Mouse (Mus musculus): ENCODE measurements at regions not wholly inside any gene's neighbourhood (a gene's known extent, or its start where the extent isn't known, plus 50 kb on each side); places are given as distances from the start of the nearest gene placed in this dataset.

- no peaks in the 10 kb centered on the region for H3K27me3 ChIP-seq (ENCODE audit: control insufficient read depth, insufficient read depth, low read length)
- no peak for ATAC-seq (replicated peaks; ENCODE audit: low FRiP score)
- no peaks in the 10 kb centered on the region for H3K4me1 ChIP-seq (replicated peaks; ENCODE audit: control insufficient read depth, insufficient read depth, low read length)
- no peak overlapping the region for H3K27ac ChIP-seq (ENCODE audit: low read depth, low read length)
- H3K9me3 ChIP-seq (ENCODE audit: control insufficient read depth, low read length): no peaks in the 10 kb centered on the region
- no peaks in the 10 kb centered on the region for H3K36me3 ChIP-seq (ENCODE audit: control insufficient read depth, insufficient read depth, low read length)
- no peak for DNase-seq (ENCODE audit: low spot score)
- 76% methylated on average over 1 of the region's 1 CpGs for WGBS
- H3K4me2 ChIP-seq (ENCODE audit: low read depth, low read length, severe bottlenecking): no peak overlapping the region
- no peak overlapping the region for H3K4me3 ChIP-seq (ENCODE audit: low read depth, low read length)
- H3K9ac ChIP-seq (ENCODE audit: low read length): no peak overlapping the region
Observed at GRCm38 (mm10) chr2:12746856-12747255, 177.0 kb upstream of the Pter start.

GRCm38 (mm10) chr2:12758816-12759215 is 165.0 kb upstream of the Pter start:
- Histone ChIP-seq H3K27me3 (ENCODE audit: control insufficient read depth, insufficient read depth, low read length) (no peaks in the 10 kb centered on the region), H3K4me2 (ENCODE audit: low read depth, low read length, severe bottlenecking) (no peak overlapping the region), H3K27ac (ENCODE audit: low read depth, low read length) (no peak overlapping the region), H3K9ac (ENCODE audit: low read length) (no peak overlapping the region), H3K36me3 (ENCODE audit: control insufficient read depth, insufficient read depth, low read length) (no peaks in the 10 kb centered on the region), H3K4me1 (replicated peaks; ENCODE audit: control insufficient read depth, insufficient read depth, low read length) (no peaks in the 10 kb centered on the region), H3K4me3 (ENCODE audit: low read depth, low read length) (no peak overlapping the region), H3K9me3 (ENCODE audit: control insufficient read depth, low read length) (no peaks in the 10 kb centered on the region)
- 84% methylated on average over 1 of the region's 1 CpGs for WGBS
- no peak for ATAC-seq (replicated peaks; ENCODE audit: low FRiP score)
- no peak for DNase-seq (ENCODE audit: low spot score)

GRCm38 (mm10) chr2:12759931-12760330 is 163.9 kb upstream of the Pter start:
- no peaks in the 10 kb centered on the region for H3K9me3 ChIP-seq (ENCODE audit: control insufficient read depth, low read length)
- no peak for ATAC-seq (replicated peaks; ENCODE audit: low FRiP score)
- no peak overlapping the region for H3K9ac ChIP-seq (ENCODE audit: low read length)
- no peaks in the 10 kb centered on the region for H3K27me3 ChIP-seq (ENCODE audit: control insufficient read depth, insufficient read depth, low read length)
- H3K36me3 ChIP-seq (ENCODE audit: control insufficient read depth, insufficient read depth, low read length): no peaks in the 10 kb centered on the region
- 89% methylated on average over 3 of the region's 3 CpGs for WGBS
- H3K4me2 ChIP-seq (ENCODE audit: low read depth, low read length, severe bottlenecking): no peak overlapping the region
- no peak for DNase-seq (ENCODE audit: low spot score)
- no peak overlapping the region for H3K27ac ChIP-seq (ENCODE audit: low read depth, low read length)
- H3K4me3 ChIP-seq (ENCODE audit: low read depth, low read length): no peak overlapping the region
- no peaks in the 10 kb centered on the region for H3K4me1 ChIP-seq (replicated peaks; ENCODE audit: control insufficient read depth, insufficient read depth, low read length)

GRCm38 (mm10) chr2:12761461-12761860 is 162.4 kb upstream of the Pter start:
- no peaks in the 10 kb centered on the region for H3K4me1 ChIP-seq (replicated peaks; ENCODE audit: control insufficient read depth, insufficient read depth, low read length)
- H3K36me3 ChIP-seq (ENCODE audit: control insufficient read depth, insufficient read depth, low read length): no peaks in the 10 kb centered on the region
- DNase-seq (ENCODE audit: low spot score) (no peak), ATAC-seq (replicated peaks; ENCODE audit: low FRiP score) (no peak)
- H3K27ac ChIP-seq (ENCODE audit: low read depth, low read length): no peak overlapping the region
- 92% methylated on average over 3 of the region's 3 CpGs for WGBS
- no peaks in the 10 kb centered on the region for H3K27me3 ChIP-seq (ENCODE audit: control insufficient read depth, insufficient read depth, low read length)
- H3K4me2 ChIP-seq (ENCODE audit: low read depth, low read length, severe bottlenecking): no peak overlapping the region
- no peak overlapping the region for H3K4me3 ChIP-seq (ENCODE audit: low read depth, low read length)
- H3K9ac ChIP-seq (ENCODE audit: low read length): no peak overlapping the region
- no peaks in the 10 kb centered on the region for H3K9me3 ChIP-seq (ENCODE audit: control insufficient read depth, low read length)

- H3K36me3 ChIP-seq (ENCODE audit: control insufficient read depth, insufficient read depth, low read length): no peaks in the 10 kb centered on the region
- no peaks in the 10 kb centered on the region for H3K4me1 ChIP-seq (replicated peaks; ENCODE audit: control insufficient read depth, insufficient read depth, low read length)
- no peaks in the 10 kb centered on the region for H3K27me3 ChIP-seq (ENCODE audit: control insufficient read depth, insufficient read depth, low read length)
- 84% methylated on average over 1 of the region's 1 CpGs for WGBS
- H3K4me2 ChIP-seq (ENCODE audit: low read depth, low read length, severe bottlenecking): no peak overlapping the region
- no peak overlapping the region for H3K27ac ChIP-seq (ENCODE audit: low read depth, low read length)
- ATAC-seq (replicated peaks; ENCODE audit: low FRiP score) (no peak), DNase-seq (ENCODE audit: low spot score) (no peak)
- H3K4me3 ChIP-seq (ENCODE audit: low read depth, low read length): no peak overlapping the region
- no peak overlapping the region for H3K9ac ChIP-seq (ENCODE audit: low read length)
- H3K9me3 ChIP-seq (ENCODE audit: control insufficient read depth, low read length): no peaks in the 10 kb centered on the region
Observed at GRCm38 (mm10) chr2:12764510-12764909, 159.3 kb upstream of the Pter start.

- Histone ChIP-seq H3K27ac (ENCODE audit: low read depth, low read length) (no peak overlapping the region), H3K9ac (ENCODE audit: low read length) (no peak overlapping the region), H3K4me1 (replicated peaks; ENCODE audit: control insufficient read depth, insufficient read depth, low read length) (no peaks in the 10 kb centered on the region), H3K27me3 (ENCODE audit: control insufficient read depth, insufficient read depth, low read length) (no peaks in the 10 kb centered on the region), H3K4me3 (ENCODE audit: low read depth, low read length) (no peak overlapping the region), H3K36me3 (ENCODE audit: control insufficient read depth, insufficient read depth, low read length) (no peaks in the 10 kb centered on the region), H3K4me2 (ENCODE audit: low read depth, low read length, severe bottlenecking) (no peak overlapping the region), H3K9me3 (ENCODE audit: control insufficient read depth, low read length) (no peaks in the 10 kb centered on the region)
- ATAC-seq (replicated peaks; ENCODE audit: low FRiP score): no peak
- no peak for DNase-seq (ENCODE audit: low spot score)
- WGBS: 87% methylated on average over 2 of the region's 2 CpGs
Observed at GRCm38 (mm10) chr2:12765336-12765735, 158.5 kb upstream of the Pter start.

- no peaks in the 10 kb centered on the region for H3K36me3 ChIP-seq (ENCODE audit: control insufficient read depth, insufficient read depth, low read length)
- H3K4me1 ChIP-seq (replicated peaks; ENCODE audit: control insufficient read depth, insufficient read depth, low read length): no peaks in the 10 kb centered on the region
- H3K9ac ChIP-seq (ENCODE audit: low read length): no peak overlapping the region
- H3K4me2 ChIP-seq (ENCODE audit: low read depth, low read length, severe bottlenecking): no peak overlapping the region
- no peak for ATAC-seq (replicated peaks; ENCODE audit: low FRiP score)
- no peaks in the 10 kb centered on the region for H3K9me3 ChIP-seq (ENCODE audit: control insufficient read depth, low read length)
- DNase-seq (ENCODE audit: low spot score): no peak
- H3K27me3 ChIP-seq (ENCODE audit: control insufficient read depth, insufficient read depth, low read length): no peaks in the 10 kb centered on the region
- H3K27ac ChIP-seq (ENCODE audit: low read depth, low read length): no peak overlapping the region
- 76% methylated on average over 3 of the region's 3 CpGs for WGBS
- H3K4me3 ChIP-seq (ENCODE audit: low read depth, low read length): no peak overlapping the region
Observed at GRCm38 (mm10) chr2:12776866-12777265, 147.0 kb upstream of the Pter start.

GRCm38 (mm10) chr2:12777696-12778095 is 146.1 kb upstream of the Pter start:
- no peak overlapping the region for H3K4me2 ChIP-seq (ENCODE audit: low read depth, low read length, severe bottlenecking)
- no peaks in the 10 kb centered on the region for H3K27me3 ChIP-seq (ENCODE audit: control insufficient read depth, insufficient read depth, low read length)
- H3K9me3 ChIP-seq (ENCODE audit: control insufficient read depth, low read length): no peaks in the 10 kb centered on the region
- no peaks in the 10 kb centered on the region for H3K36me3 ChIP-seq (ENCODE audit: control insufficient read depth, insufficient read depth, low read length)
- no peak overlapping the region for H3K27ac ChIP-seq (ENCODE audit: low read depth, low read length)
- no peak for ATAC-seq (replicated peaks; ENCODE audit: low FRiP score)
- H3K4me3 ChIP-seq (ENCODE audit: low read depth, low read length): no peak overlapping the region
- WGBS: 72% methylated on average over 2 of the region's 2 CpGs
- H3K9ac ChIP-seq (ENCODE audit: low read length): no peak overlapping the region
- no peak for DNase-seq (ENCODE audit: low spot score)
- no peaks in the 10 kb centered on the region for H3K4me1 ChIP-seq (replicated peaks; ENCODE audit: control insufficient read depth, insufficient read depth, low read length)

- H3K4me3 ChIP-seq (ENCODE audit: low read depth, low read length): no peak overlapping the region
- no peaks in the 10 kb centered on the region for H3K36me3 ChIP-seq (ENCODE audit: control insufficient read depth, insufficient read depth, low read length)
- ATAC-seq (replicated peaks; ENCODE audit: low FRiP score): no peak
- no peak overlapping the region for H3K4me2 ChIP-seq (ENCODE audit: low read depth, low read length, severe bottlenecking)
- 74% methylated on average over 2 of the region's 2 CpGs for WGBS
- no peaks in the 10 kb centered on the region for H3K27me3 ChIP-seq (ENCODE audit: control insufficient read depth, insufficient read depth, low read length)
- no peak overlapping the region for H3K27ac ChIP-seq (ENCODE audit: low read depth, low read length)
- no peaks in the 10 kb centered on the region for H3K4me1 ChIP-seq (replicated peaks; ENCODE audit: control insufficient read depth, insufficient read depth, low read length)
- no peak overlapping the region for H3K9ac ChIP-seq (ENCODE audit: low read length)
- no peaks in the 10 kb centered on the region for H3K9me3 ChIP-seq (ENCODE audit: control insufficient read depth, low read length)
- no peak for DNase-seq (ENCODE audit: low spot score)
Observed at GRCm38 (mm10) chr2:12792596-12792995, 131.2 kb upstream of the Pter start.
